Mouse (Mus musculus) forebrain, embryonic 16.5 days (tissue): ENCODE measurements around the gene Tmem50b. TPM values are rescaled to one million over a fixed set of nuclear protein-coding genes. Genes with fewer than 3 reads are reported as not detected.
"Not testable (repeated sequence)": the region's sequence is repeated elsewhere in the genome, so short reads cannot be mapped to it uniquely, and the experiment has no call there.

Experiments
- ATAC-seq: fragments of 200-750 bp; cut with Nextera tagmentation; 2 replicates; pipeline ENCODE4 v1.8.0; 2017; ENCODE audit warnings: mild to moderate bottlenecking, moderate library complexity
- H3K27ac ChIP-seq: fragments of 300-500 bp; sonication (generic); 2 replicates; pipeline ENCODE4 v1.5.1; 2014; ENCODE audit warnings: low read length, control low read depth
- H3K27me3 ChIP-seq: fragments of 300-500 bp; sonication (generic); replicated peaks from 2 replicates; pipeline ENCODE4 v1.6.1; 2014; ENCODE audit warnings: low read length; ENCODE audit not compliant: control insufficient read depth, insufficient read depth
- H3K36me3 ChIP-seq: fragments of 300-500 bp; sonication (generic); 2 replicates; pipeline ENCODE4 v1.6.1; 2014; ENCODE audit not compliant: control insufficient read depth, insufficient read depth
- H3K4me1 ChIP-seq: fragments of 300-500 bp; sonication (generic); replicated peaks from 2 replicates; pipeline ENCODE4 v1.6.1; 2014; ENCODE audit warnings: low read length; ENCODE audit not compliant: control insufficient read depth, insufficient read depth
- H3K4me2 ChIP-seq: fragments of 300-500 bp; sonication (generic); 2 replicates; pipeline ENCODE4 v1.6.1; 2014; ENCODE audit warnings: mild to moderate bottlenecking, low read length, control low read depth
- H3K4me3 ChIP-seq: fragments of 300-500 bp; sonication (generic); replicated peaks from 2 replicates; pipeline ENCODE4 v1.5.1; 2014; ENCODE audit warnings: mild to moderate bottlenecking, low read length, control low read depth
- H3K9ac ChIP-seq: fragments of 300-500 bp; sonication (generic); replicated peaks from 2 replicates; pipeline ENCODE4 v1.6.1; 2014; ENCODE audit warnings: low read depth, low read length, control low read depth
- H3K9me3 ChIP-seq: fragments of 300-500 bp; sonication (generic); 2 replicates; pipeline ENCODE4 v1.6.1; 2016; ENCODE audit warnings: low read length; ENCODE audit not compliant: control insufficient read depth
- WGBS: fragments of 180-500 bp; shearing (Covaris S2); extraction: QIAGEN DNeasy Blood & Tissue Kit; methylation state at CpG from one replicate; pipeline ENCODE4 v1.1.7; 2014; 5-methylcytosine and 5-hydroxymethylcytosine counted together
- polyA plus RNA-seq: library from polyadenylated mRNA; unstranded; fragments of >200 nt; fragmentation: Nextera tagmentation; extraction: Ambion mirVana; gene quantifications from 2 replicates; pipeline ENCODE4 v1.2.1, GENCODE M21; 2015

Tmem50b gene
- polyA plus RNA-seq = 93.8 and 101 TPM in 2 replicates

GRCm38 (mm10) chr16:91597672-91598010, at the start of gene Tmem50b:
Gene Tmem50b (minus strand): TSS chr16:91597800.
- Histone ChIP-seq H3K36me3 (no peaks in the 10 kb centered on the region), H3K4me2 (peak within 1 kb of the TSS; percentile 57), H3K27ac (peak within 1 kb of the TSS; percentile 56), H3K4me3 (peak within 1 kb of the TSS; percentile 96), H3K9me3 (no peaks in the 10 kb centered on the region), H3K4me1 (peaks cover 18% of the 10 kb centered on the region), H3K27me3 (peaks cover 3% of the 10 kb centered on the region; the same call in 1 of the 2 replicates), H3K9ac (peak within 1 kb of the TSS; percentile 82)
- ATAC-seq = peak; percentile 99
- under 1% methylated on average over 27 of the region's 34 CpGs for WGBS

GRCm38 (mm10) chr16:91646681-91647419, 49.2 kb upstream of the Tmem50b start, which contains the start of gene Gart:
Gene Gart (minus strand): TSS chr16:91646952.
- Histone ChIP-seq H3K4me1 (peaks cover 16% of the 10 kb centered on the region), H3K27me3 (no peaks in the 10 kb centered on the region), H3K27ac (peak within 1 kb of the TSS; percentile 98), H3K4me3 (peak within 1 kb of the TSS; percentile 83), H3K9me3 (no peaks in the 10 kb centered on the region), H3K36me3 (peaks cover 7% of the 10 kb centered on the region; the same call in 1 of the 2 replicates), H3K4me2 (peak within 1 kb of the TSS; percentile 80), H3K9ac (peak within 1 kb of the TSS; percentile 75)
- ATAC-seq = peak; percentile 83
- WGBS = 0% methylated on average over 59 of the region's 59 CpGs

GRCm38 (mm10) chr16:91645995-91646602, 48.5 kb upstream of the Tmem50b start:
- ATAC-seq = no peak
- peaks cover 16% of the 10 kb centered on the region for H3K4me1 ChIP-seq
- peaks cover 7% of the 10 kb centered on the region for H3K36me3 ChIP-seq
- no peaks in the 10 kb centered on the region for H3K9me3 ChIP-seq
- H3K9ac ChIP-seq = no peak overlapping the region
- peak overlapping the region; percentile 47; the same call in 1 of the 2 replicates for H3K27ac ChIP-seq
- WGBS = under 1% methylated on average over 11 of the region's 11 CpGs
- H3K4me3 ChIP-seq = peak overlapping the region; percentile 83
- H3K4me2 ChIP-seq = peak overlapping the region; percentile 80
- H3K27me3 ChIP-seq = no peaks in the 10 kb centered on the region

GRCm38 (mm10) chr16:91645420-91645819, 47.8 kb upstream of the Tmem50b start:
- not testable (repeated sequence) for H3K9me3 ChIP-seq, H3K27ac ChIP-seq, H3K9ac ChIP-seq, H3K36me3 ChIP-seq, ATAC-seq, H3K27me3 ChIP-seq, H3K4me3 ChIP-seq, H3K4me2 ChIP-seq
- peaks cover 16% of the 10 kb centered on the region for H3K4me1 ChIP-seq
- WGBS = no CpG with 5 or more reads among the region's 2 CpGs

GRCm38 (mm10) chr16:91644901-91645300, 47.3 kb upstream of the Tmem50b start:
- no peak for ATAC-seq
- H3K9ac ChIP-seq = no peak overlapping the region
- no peak overlapping the region for H3K4me3 ChIP-seq
- H3K9me3 ChIP-seq = no peaks in the 10 kb centered on the region
- no peak overlapping the region for H3K27ac ChIP-seq
- H3K4me2 ChIP-seq = no peak overlapping the region
- WGBS = 81% methylated on average over 2 of the region's 2 CpGs
- H3K36me3 ChIP-seq = peaks cover 9% of the 10 kb centered on the region
- no peaks in the 10 kb centered on the region for H3K27me3 ChIP-seq
- H3K4me1 ChIP-seq = peaks cover 13% of the 10 kb centered on the region

GRCm38 (mm10) chr16:91640171-91640570, 42.6 kb upstream of the Tmem50b start:
- Histone ChIP-seq H3K27me3 (no peaks in the 10 kb centered on the region), H3K36me3 (peaks cover 26% of the 10 kb centered on the region), H3K9ac (no peak overlapping the region), H3K9me3 (no peaks in the 10 kb centered on the region), H3K4me1 (no peaks in the 10 kb centered on the region), H3K4me2 (no peak overlapping the region), H3K4me3 (no peak overlapping the region), H3K27ac (no peak overlapping the region)
- no peak for ATAC-seq
- 94% methylated on average over 8 of the region's 8 CpGs for WGBS

- no peaks in the 10 kb centered on the region for H3K9me3 ChIP-seq
- WGBS = 93% methylated on average over 2 of the region's 2 CpGs
- H3K36me3 ChIP-seq = peaks cover 26% of the 10 kb centered on the region
- H3K9ac ChIP-seq = no peak overlapping the region
- ATAC-seq = no peak
- no peaks in the 10 kb centered on the region for H3K4me1 ChIP-seq
- H3K27ac ChIP-seq = no peak overlapping the region
- no peak overlapping the region for H3K4me3 ChIP-seq
- no peak overlapping the region for H3K4me2 ChIP-seq
- no peaks in the 10 kb centered on the region for H3K27me3 ChIP-seq
These were observed 42.0 kb upstream of the Tmem50b start for GRCm38 (mm10) chr16:91639636-91640035.

- Histone ChIP-seq H3K4me1 (no peaks in the 10 kb centered on the region), H3K27me3 (no peaks in the 10 kb centered on the region), H3K27ac (no peak overlapping the region), H3K36me3 (peaks cover 26% of the 10 kb centered on the region), H3K4me3 (no peak overlapping the region), H3K9me3 (no peaks in the 10 kb centered on the region), H3K9ac (no peak overlapping the region), H3K4me2 (no peak overlapping the region)
- WGBS = 92% methylated on average over 5 of the region's 5 CpGs
- ATAC-seq = no peak
These were observed 41.6 kb upstream of the Tmem50b start for GRCm38 (mm10) chr16:91639161-91639560.

- H3K27me3 ChIP-seq = no peaks in the 10 kb centered on the region
- WGBS = 95% methylated on average over 12 of the region's 12 CpGs
- peaks cover 36% of the 10 kb centered on the region for H3K36me3 ChIP-seq
- no peak overlapping the region for H3K4me3 ChIP-seq
- no peak overlapping the region for H3K4me2 ChIP-seq
- H3K4me1 ChIP-seq = no peaks in the 10 kb centered on the region
- H3K27ac ChIP-seq = no peak overlapping the region
- no peak for ATAC-seq
- H3K9me3 ChIP-seq = no peaks in the 10 kb centered on the region
- no peak overlapping the region for H3K9ac ChIP-seq
These were observed 36.0 kb upstream of the Tmem50b start for GRCm38 (mm10) chr16:91633641-91634040.
